Mouse (Mus musculus): ENCODE results near the gene Phospho1. TPM values are rescaled to one million over a fixed set of nuclear protein-coding genes. Genes with fewer than 3 reads are reported as not detected.
"Not testable (repeated sequence)": the region's sequence is repeated elsewhere in the genome, so short reads cannot be mapped to it uniquely, and the experiment has no call there.

The Phospho1 gene
- polyA plus RNA-seq, 2 experiments, result 5.7 to 22.0 TPM

DNA sequence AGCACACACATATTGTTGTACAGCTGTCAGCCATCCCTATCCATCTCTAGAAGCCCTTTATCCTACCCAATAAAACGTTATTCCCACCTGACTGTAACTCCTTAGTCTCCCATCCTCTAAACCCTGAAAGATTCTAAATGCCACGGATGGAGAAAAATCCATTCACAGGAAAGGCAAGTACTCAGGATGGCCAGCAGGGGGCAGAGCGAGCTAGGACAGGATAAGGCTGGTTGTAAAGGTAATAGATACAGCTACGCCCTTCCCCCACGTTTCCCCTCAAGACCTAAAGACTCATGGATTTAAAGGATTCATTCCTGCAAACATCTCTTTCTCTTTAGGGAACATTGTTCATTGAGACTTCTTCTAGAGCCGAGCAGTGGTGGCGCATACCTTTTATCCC lies 52.0 kb downstream of the Phospho1 start:
- Histone ChIP-seq H3K4me1 (replicated peaks; ENCODE audit: control insufficient read depth in 2 of 2, insufficient read depth in 2 of 2, low read length in 1 of 2) (no peaks in the 10 kb centered on the region), H3K9ac (replicated peaks) (no peak overlapping the region), H3K27ac (no peak overlapping the region), H3K27me3 (ENCODE audit: control insufficient read depth, insufficient read depth, low read length) (no peaks in the 10 kb centered on the region), H3K9me3 (ENCODE audit: control insufficient read depth, low read length) (no peaks in the 10 kb centered on the region), H3K4me3 (ENCODE audit: insufficient read depth in 1 of 2, low read depth in 2 of 2, low read length in 2 of 2) (no peak overlapping the region), H3K36me3 (replicated peaks; ENCODE audit: control insufficient read depth, insufficient read depth, low read depth) (no peaks in the 10 kb centered on the region), H3K4me2 (ENCODE audit: low read depth) (no peak overlapping the region)
- DNase-seq (ENCODE audit: low read depth in 3 of 3, low spot score in 3 of 3) (peak in 2 of 3 experiments; percentile 36 to 37), ATAC-seq (ENCODE audit: insufficient read depth) (no peak)
- peak; percentile 93 for TF ChIP-seq CTCF (IDR thresholded peaks at IDR 0.05; ENCODE audit: low read depth)
- no peak for TF ChIP-seq EP300 (IDR thresholded peaks at IDR 0.05; ENCODE audit: low read depth)
- 20% methylated on average over 7 of the region's 7 CpGs for WGBS (ENCODE audit: insufficient replicate concordance)

DNA sequence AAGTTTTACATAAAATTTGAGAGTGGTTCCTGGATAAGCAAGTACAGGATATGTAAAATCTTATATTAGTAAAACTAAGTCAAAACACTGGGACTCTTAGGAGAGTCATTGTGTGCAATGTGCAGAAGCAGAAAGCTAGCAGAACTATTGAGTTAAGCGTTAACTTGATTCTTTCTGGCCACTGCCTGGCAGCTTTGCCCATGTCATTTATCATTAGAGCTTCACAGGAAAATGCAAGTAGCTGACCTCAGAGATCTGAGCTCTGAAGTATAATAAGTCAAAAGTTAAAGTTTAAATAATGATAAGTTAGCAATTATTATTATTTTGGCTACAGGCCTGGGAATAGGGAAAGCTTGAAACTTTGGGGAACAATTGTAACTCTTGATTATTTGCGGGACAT lies 55.6 kb downstream of the Phospho1 start:
- H3K27me3 ChIP-seq (ENCODE audit: control insufficient read depth, insufficient read depth, low read length); H3K4me1 ChIP-seq (replicated peaks; ENCODE audit: control insufficient read depth in 2 of 2, insufficient read depth in 2 of 2, low read length in 1 of 2); H3K4me3 ChIP-seq (ENCODE audit: insufficient read depth in 1 of 2, low read depth in 2 of 2, low read length in 2 of 2); H3K27ac ChIP-seq; H3K9me3 ChIP-seq (ENCODE audit: control insufficient read depth, low read length); H3K4me2 ChIP-seq (ENCODE audit: low read depth); H3K36me3 ChIP-seq (replicated peaks; ENCODE audit: control insufficient read depth, insufficient read depth, low read depth); H3K9ac ChIP-seq (replicated peaks); ATAC-seq (ENCODE audit: insufficient read depth); DNase-seq (ENCODE audit: low read depth in 3 of 3, low spot score in 3 of 3): not testable (repeated sequence)
- WGBS (ENCODE audit: insufficient replicate concordance), result 71% methylated on average over 2 of the region's 2 CpGs

Other genes with a start within 250 kb of the Phospho1 start
- gene Ngfr, start 236.8 kb upstream of the Phospho1 start, polyA plus RNA-seq (2012; rRNA removed), result 2.1 and 2.3 TPM in 2 replicates
- 1.1 and 1.2 TPM in 2 replicates for gene Ngfr, start 236.8 kb upstream of the Phospho1 start, polyA plus RNA-seq (2014; fragmentation: Nextera tagmentation; extraction: Ambion mirVana)
- 90.4 and 124 TPM in 2 replicates for gene Phb, start 157.5 kb upstream of the Phospho1 start, polyA plus RNA-seq (2012; rRNA removed)
- gene Phb, start 157.5 kb upstream of the Phospho1 start, polyA plus RNA-seq (2014; fragmentation: Nextera tagmentation; extraction: Ambion mirVana), result 148 and 153 TPM in 2 replicates
- 5.3 and 5.4 TPM in 2 replicates for gene Zfp652, start 111.8 kb upstream of the Phospho1 start, polyA plus RNA-seq (2012; rRNA removed)
- gene Zfp652, start 111.8 kb upstream of the Phospho1 start, polyA plus RNA-seq (2014; fragmentation: Nextera tagmentation; extraction: Ambion mirVana), result 3.2 and 3.7 TPM in 2 replicates
- 0.09 and 0.11 TPM in 2 replicates for gene B130006D01Rik, start 100.9 kb upstream of the Phospho1 start, polyA plus RNA-seq (2012; rRNA removed)
- gene B130006D01Rik, start 100.9 kb upstream of the Phospho1 start, polyA plus RNA-seq (2014; fragmentation: Nextera tagmentation; extraction: Ambion mirVana), result 0.25 and 0.27 TPM in 2 replicates
- gene Gngt2, start 12.7 kb downstream of the Phospho1 start, polyA plus RNA-seq (2012; rRNA removed), result 6.9 and 13.0 TPM in 2 replicates
- gene Gngt2, start 12.7 kb downstream of the Phospho1 start, polyA plus RNA-seq (2014; fragmentation: Nextera tagmentation; extraction: Ambion mirVana), result 16.5 and 17.5 TPM in 2 replicates
- gene Abi3, start 18.0 kb downstream of the Phospho1 start, polyA plus RNA-seq (2012; rRNA removed), result 4.9 and 6.2 TPM in 2 replicates
- 2.3 and 3.8 TPM in 2 replicates for gene Abi3, start 18.0 kb downstream of the Phospho1 start, polyA plus RNA-seq (2014; fragmentation: Nextera tagmentation; extraction: Ambion mirVana)
- 0.02 TPM in 2 replicates for gene B4galnt2, start 90.4 kb downstream of the Phospho1 start, polyA plus RNA-seq (2012; rRNA removed)
- 0.09 TPM in 1 of 2 replicates, not detected in the other for gene B4galnt2, start 90.4 kb downstream of the Phospho1 start, polyA plus RNA-seq (2014; fragmentation: Nextera tagmentation; extraction: Ambion mirVana)
- 3.0 and 4.1 TPM in 2 replicates for gene Igf2bp1, start 181.4 kb downstream of the Phospho1 start, polyA plus RNA-seq (2012; rRNA removed)
- gene Igf2bp1, start 181.4 kb downstream of the Phospho1 start, polyA plus RNA-seq (2014; fragmentation: Nextera tagmentation; extraction: Ambion mirVana), result 7.1 and 7.6 TPM in 2 replicates
- 0.09 TPM in 1 of 2 replicates, not detected in the other for gene Gip, start 200.0 kb downstream of the Phospho1 start, polyA plus RNA-seq (2012; rRNA removed)
- gene Gip, start 200.0 kb downstream of the Phospho1 start, polyA plus RNA-seq (2014; fragmentation: Nextera tagmentation; extraction: Ambion mirVana), result not detected in 2 replicates
- 18.5 and 28.2 TPM in 2 replicates for gene Snf8, start 210.4 kb downstream of the Phospho1 start, polyA plus RNA-seq (2012; rRNA removed)
- 28.9 and 30.0 TPM in 2 replicates for gene Snf8, start 210.4 kb downstream of the Phospho1 start, polyA plus RNA-seq (2014; fragmentation: Nextera tagmentation; extraction: Ambion mirVana)
- 11.8 and 15.7 TPM in 2 replicates for gene Ube2z, start 240.9 kb downstream of the Phospho1 start, polyA plus RNA-seq (2012; rRNA removed)
- gene Ube2z, start 240.9 kb downstream of the Phospho1 start, polyA plus RNA-seq (2014; fragmentation: Nextera tagmentation; extraction: Ambion mirVana), result 10.7 and 11.5 TPM in 2 replicates

All from liver, embryonic 14.5 days (tissue).